Mouse (Mus musculus) forebrain, embryonic 13.5 days (tissue): ENCODE results near the gene Arhgap5. TPM values are rescaled to one million over a fixed set of nuclear protein-coding genes. Genes with fewer than 3 reads are reported as not detected.

Experiments used
- ATAC-seq: fragments of 200-750 bp; cut with Nextera tagmentation; 2 replicates; pipeline ENCODE4 v1.8.0; 2017
- H3K27ac ChIP-seq: fragments of 300-500 bp; sonication (generic); 2 replicates; pipeline ENCODE4 v1.5.1; 2015; ENCODE audit warnings: inconsistent platforms, mild to moderate bottlenecking, moderate library complexity
- H3K27me3 ChIP-seq: fragments of 300-500 bp; sonication (generic); 2 replicates; pipeline ENCODE4 v1.6.1; 2015; ENCODE audit warnings: mild to moderate bottlenecking, inconsistent platforms
- H3K36me3 ChIP-seq: fragments of 300-500 bp; sonication (generic); 2 replicates; pipeline ENCODE4 v1.6.1; 2015; ENCODE audit warnings: mild to moderate bottlenecking, inconsistent platforms; ENCODE audit not compliant: poor library complexity, severe bottlenecking
- H3K4me1 ChIP-seq: fragments of 300-500 bp; sonication (generic); 2 replicates; pipeline ENCODE4 v1.6.1; 2015; ENCODE audit warnings: inconsistent platforms
- H3K4me2 ChIP-seq: fragments of 300-500 bp; sonication (generic); 2 replicates; pipeline ENCODE4 v1.6.1; 2015; ENCODE audit warnings: inconsistent platforms, mild to moderate bottlenecking, moderate library complexity
- H3K4me3 ChIP-seq: fragments of 300-500 bp; sonication (generic); 2 replicates; pipeline ENCODE4 v1.5.1; 2015; ENCODE audit warnings: mild to moderate bottlenecking, inconsistent platforms
- H3K9ac ChIP-seq: fragments of 300-500 bp; sonication (generic); 2 replicates; pipeline ENCODE4 v1.6.1; 2015; ENCODE audit warnings: mild to moderate bottlenecking, inconsistent platforms
- H3K9me3 ChIP-seq: fragments of 300-500 bp; sonication (generic); replicated peaks from 2 replicates; pipeline ENCODE4 v1.6.1; 2016; ENCODE audit warnings: inconsistent platforms
- WGBS: fragments of 180-500 bp; shearing (Covaris S2); methylation state at CpG from one replicate; pipeline ENCODE4 v1.1.7; 2015; 5-methylcytosine and 5-hydroxymethylcytosine counted together
- polyA plus RNA-seq: library from polyadenylated mRNA; unstranded; fragments of >200 nt; fragmentation: Nextera tagmentation; extraction: Ambion mirVana; gene quantifications from 2 replicates; pipeline ENCODE4 v1.2.1, GENCODE M21; 2015

Gene Arhgap5
- polyA plus RNA-seq, 1 experiment from 2014 or later: 45.9 TPM

DNA sequence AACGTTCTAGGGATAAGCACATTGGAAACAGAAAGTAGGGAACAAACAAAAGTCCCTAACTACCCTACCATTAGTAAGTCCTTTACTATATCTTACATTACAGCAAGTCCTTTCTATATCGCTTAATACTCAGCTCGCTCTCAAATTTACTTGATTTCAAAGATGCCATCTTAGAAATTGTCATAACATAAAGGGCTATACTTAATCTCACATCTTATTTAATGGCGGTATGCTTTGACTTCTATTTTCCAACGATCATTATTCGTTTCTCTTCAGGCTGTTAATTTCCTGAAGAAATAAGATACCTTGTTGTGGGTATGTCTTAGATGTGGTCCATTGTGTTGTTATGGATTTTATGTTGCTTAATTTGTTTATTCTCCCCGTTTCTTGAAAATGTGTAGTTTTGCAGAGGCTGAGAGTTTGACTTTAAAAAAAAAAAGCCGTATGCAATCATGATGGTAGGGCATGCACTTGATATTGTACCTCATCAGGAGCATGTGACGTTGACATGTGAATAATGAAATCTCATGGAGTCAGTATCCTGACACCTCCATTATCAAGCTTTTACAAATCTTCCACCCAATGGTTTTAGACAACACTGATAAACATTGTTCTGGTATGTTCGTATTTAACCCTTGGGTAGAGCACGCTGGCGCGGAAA lies 101.3 kb downstream of the Arhgap5 start:
- Histone ChIP-seq H3K27me3 (0 out of 2 replicates have a peak, but pooled peaks cover 2% of the 10 kb centered on the region), H3K4me2 (peak overlapping the region; percentile 62), H3K4me1 (peaks cover 14% of the 10 kb centered on the region), H3K9me3 (no peaks in the 10 kb centered on the region), H3K27ac (peak overlapping the region; percentile 85), H3K36me3 (no peaks in the 10 kb centered on the region), H3K9ac (peak overlapping the region; percentile 67), H3K4me3 (peak overlapping the region; percentile 56)
- no peak for ATAC-seq
- WGBS: 52% methylated on average over 13 of the region's 13 CpGs

DNA sequence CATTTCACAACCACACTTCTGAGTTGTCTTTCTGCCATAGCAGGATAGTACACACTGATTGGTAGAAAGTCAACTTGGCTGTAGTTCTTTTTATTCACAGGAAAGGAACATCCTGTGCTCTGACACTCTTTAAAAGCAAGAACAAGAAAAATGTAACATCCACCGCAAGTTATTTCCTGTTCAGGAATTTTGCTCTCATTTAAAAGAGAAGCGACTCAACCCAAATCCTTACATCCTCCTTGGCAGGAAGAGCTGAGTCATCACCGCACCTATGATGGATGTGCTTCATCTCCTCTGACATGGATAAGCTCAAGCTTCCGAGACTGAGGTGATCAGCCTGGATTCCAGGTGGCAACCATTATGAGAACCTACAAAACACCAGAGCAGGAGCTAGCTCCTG lies 103.6 kb downstream of the Arhgap5 start:
- no peaks in the 10 kb centered on the region for H3K36me3 ChIP-seq
- WGBS: 90% methylated on average over 4 of the region's 4 CpGs
- H3K9ac ChIP-seq: no peak overlapping the region
- H3K4me3 ChIP-seq: no peak overlapping the region
- H3K27me3 ChIP-seq: no peaks in the 10 kb centered on the region
- H3K4me2 ChIP-seq: no peak overlapping the region
- H3K27ac ChIP-seq: no peak overlapping the region
- H3K9me3 ChIP-seq: no peaks in the 10 kb centered on the region
- ATAC-seq: no peak
- peaks cover 11% of the 10 kb centered on the region for H3K4me1 ChIP-seq

DNA sequence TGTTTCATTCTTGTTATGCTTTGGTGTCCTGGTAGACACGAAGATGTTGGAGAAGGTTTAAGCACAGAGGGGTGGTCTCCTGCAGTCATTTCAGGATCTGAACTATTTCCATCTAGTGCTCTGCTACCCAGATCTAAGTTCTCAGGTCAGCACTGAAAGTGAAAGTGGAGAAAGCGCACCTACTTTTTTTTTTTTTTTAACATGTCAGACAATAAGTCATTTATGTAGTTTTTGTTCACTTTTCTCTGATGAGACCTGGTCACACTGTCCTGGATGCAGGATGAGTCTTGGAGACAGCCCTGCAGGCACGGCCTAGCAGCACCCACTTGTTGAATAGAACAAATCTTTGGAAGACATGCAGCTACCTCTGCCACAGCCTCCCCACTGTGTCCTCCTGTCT lies 111.9 kb downstream of the Arhgap5 start:
- no peak overlapping the region for H3K27ac ChIP-seq

DNA sequence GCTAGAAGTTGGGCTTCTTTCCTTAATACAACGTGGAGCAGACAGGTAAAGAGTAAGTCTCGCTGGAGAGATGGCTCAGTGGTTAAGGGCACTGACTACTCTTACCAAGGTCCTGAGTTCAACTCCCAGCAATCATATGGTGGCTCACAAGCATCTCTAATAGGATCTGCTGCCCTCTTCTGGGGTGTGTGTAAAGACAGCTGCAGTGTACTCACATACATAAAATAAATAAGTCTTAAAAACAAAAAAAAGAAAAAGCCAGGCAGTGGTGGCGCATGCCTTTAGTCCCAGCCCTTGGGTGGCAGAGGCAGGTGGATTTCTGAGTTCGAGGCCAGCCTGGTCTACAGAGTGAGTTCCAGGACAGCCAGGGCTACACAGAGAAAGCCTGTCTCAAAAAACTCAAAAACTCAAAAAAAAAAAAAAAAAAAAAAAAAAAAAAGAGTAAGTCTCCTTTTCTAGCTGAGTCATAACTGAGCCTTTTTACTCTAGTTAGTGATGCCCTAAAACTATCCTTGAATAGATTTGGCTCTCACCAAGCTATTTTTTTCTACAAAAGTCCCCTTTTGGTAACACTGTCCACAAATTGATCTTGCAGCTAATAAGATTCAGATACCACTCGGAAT lies 114.8 kb downstream of the Arhgap5 start:
- Histone ChIP-seq H3K4me3 (no peak overlapping the region), H3K27ac (no peak overlapping the region), H3K4me2 (no peak overlapping the region), H3K9me3 (no peaks in the 10 kb centered on the region), H3K9ac (no peak overlapping the region), H3K4me1 (no peaks in the 10 kb centered on the region), H3K36me3 (no peaks in the 10 kb centered on the region), H3K27me3 (no peaks in the 10 kb centered on the region)
- 86% methylated on average over 5 of the region's 5 CpGs for WGBS
- ATAC-seq: no peak

More for the DNA sequence above, 111.9 kb downstream of the Arhgap5 start:
- Histone ChIP-seq H3K36me3 (no peaks in the 10 kb centered on the region), H3K9me3 (no peaks in the 10 kb centered on the region), H3K27me3 (no peaks in the 10 kb centered on the region), H3K9ac (no peak overlapping the region), H3K4me2 (no peak overlapping the region), H3K4me3 (no peak overlapping the region), H3K4me1 (no peaks in the 10 kb centered on the region)
- WGBS: 85% methylated on average over 3 of the region's 3 CpGs
- ATAC-seq: no peak

DNA sequence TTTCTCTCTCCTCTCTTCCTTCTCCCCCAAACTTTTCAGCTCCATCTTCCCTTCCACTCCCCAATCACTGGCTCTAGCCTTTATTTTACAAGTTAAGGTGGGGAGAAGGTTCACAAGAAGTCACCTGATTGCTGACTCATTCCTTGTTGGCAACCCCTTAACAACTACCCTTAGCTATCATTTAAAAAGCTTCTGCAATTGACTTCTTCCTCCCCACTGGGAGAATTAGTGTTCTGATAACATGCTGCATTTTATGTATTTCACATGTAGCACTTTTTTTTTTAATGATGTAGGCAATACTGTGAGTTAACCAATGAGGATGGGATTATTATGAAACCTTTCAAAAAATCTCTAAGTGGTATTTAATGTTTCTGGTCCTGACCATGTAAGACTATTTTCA lies 115.9 kb downstream of the Arhgap5 start:
- Histone ChIP-seq H3K27ac (no peak overlapping the region), H3K4me3 (no peak overlapping the region), H3K27me3 (no peaks in the 10 kb centered on the region), H3K9me3 (no peaks in the 10 kb centered on the region), H3K4me2 (no peak overlapping the region), H3K36me3 (no peaks in the 10 kb centered on the region), H3K9ac (no peak overlapping the region), H3K4me1 (no peaks in the 10 kb centered on the region)
- no peak for ATAC-seq

Other genes starting within 250 kb of the Arhgap5 start
- gene Akap6, start 195.4 kb downstream of the Arhgap5 start, polyA plus RNA-seq: 15.3 and 17.4 TPM in 2 replicates